Mouse (Mus musculus): ENCODE measurements around the gene Fancm.

DNA sequence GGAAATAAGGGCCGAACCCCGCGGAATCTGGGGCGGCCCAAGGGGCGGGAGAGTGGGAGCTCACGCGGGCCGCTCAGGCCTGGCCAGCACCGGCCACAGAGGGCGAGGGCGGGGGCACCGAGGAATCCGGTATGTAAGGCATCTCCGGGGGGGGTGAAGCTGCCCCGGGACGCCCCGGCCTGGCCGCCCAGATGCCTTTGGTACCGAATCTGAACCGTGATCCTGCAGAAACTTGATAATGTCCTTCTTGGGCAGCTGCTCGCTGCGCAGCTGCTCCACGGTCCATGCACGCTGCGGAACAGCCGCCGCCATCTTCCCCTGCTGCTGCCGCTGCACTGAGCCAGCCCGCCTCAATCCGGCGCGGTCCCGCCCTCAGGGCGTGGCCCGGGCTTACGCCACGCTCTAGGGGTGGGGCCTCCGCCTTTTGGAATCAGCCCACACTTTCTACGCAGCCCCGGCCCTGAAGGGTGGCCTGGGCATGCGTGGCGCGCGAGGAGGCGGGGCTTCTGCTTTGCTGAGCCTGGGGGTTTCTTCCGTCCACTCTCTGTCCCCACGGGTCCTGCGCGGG, 1.7 kb upstream of the Fancm start, which contains the start of gene Fkbp3:
- TF ChIP-seq CHD2 (IDR thresholded peaks at IDR 0.05; ENCODE audit: low read depth, low read length) (no peak), HCFC1 (IDR thresholded peaks at IDR 0.05; ENCODE audit: borderline replicate concordance, insufficient read depth, low read length) (peak; percentile 57; the same call in 1 of the 2 replicates)

Data from ES-E14 (cell line).